ENCODE assay signal across 8 mouse cellular contexts in genomic region chr16:42172476-42172875, GRCm38 (mm10).
DNase-seq lines count a peak whose midpoint lies in the region; ATAC-seq and TF ChIP-seq lines count a peak whose summit lies in the region.

No protein-coding gene starts in this region.

- no peak for TF ChIP-seq POLR2A in testis, adult 2 months (IDR thresholded peaks at IDR 0.05; ENCODE audit: control insufficient read depth, low read depth, low read length)

- H3K36me3 ChIP-seq in midbrain, postnatal 0 days (ENCODE audit: insufficient read depth, low read length), result no peaks in the 10 kb centered on the region
- H3K36me3 ChIP-seq in testis, adult 2 months (ENCODE audit: control insufficient read depth, insufficient read depth, low read length), result no peaks in the 10 kb centered on the region

- ATAC-seq in midbrain, postnatal 0 days (ENCODE audit: low FRiP score), result no peak

- H3K27me3 ChIP-seq in midbrain, postnatal 0 days (ENCODE audit: insufficient read depth, low read length), result no peaks in the 10 kb centered on the region
- no peaks in the 10 kb centered on the region for H3K27me3 ChIP-seq in testis, adult 2 months (ENCODE audit: control insufficient read depth, insufficient read depth, low read length)

- 0 out of 2 replicates have a peak overlapping the region, but pooled peaks have one; percentile 3 for H3K4me2 ChIP-seq in midbrain, postnatal 0 days (ENCODE audit: low read depth, low read length, poor library complexity, severe bottlenecking)

- H3K9me3 ChIP-seq in midbrain, postnatal 0 days (ENCODE audit: low read length), result no peaks in the 10 kb centered on the region

- no peak overlapping the region for H3K9ac ChIP-seq in midbrain, postnatal 0 days (replicated peaks; ENCODE audit: low read length, poor library complexity, severe bottlenecking)

- DNase-seq in heart, postnatal 10 days, result peak; percentile 38 to 64
- DNase-seq in heart, adult 11 months, result no peak
- peak; percentile 82 for DNase-seq in adrenal gland, postnatal 14 days
- DNase-seq in embryo, embryonic 11.5 days (ENCODE audit: low read depth, low spot score), result peak; percentile 50
- DNase-seq in heart, postnatal 36 days, result peak; percentile 39 to 70
- DNase-seq in left cerebral cortex, adult 9 months (ENCODE audit: low spot score in 2 of 2), result peak; percentile 38 to 89
- DNase-seq in midbrain, postnatal 0 days (ENCODE audit: low spot score), result peak; percentile 89

- no peaks in the 10 kb centered on the region for H3K4me1 ChIP-seq in midbrain, postnatal 0 days (ENCODE audit: insufficient read depth, low read length)
- H3K4me1 ChIP-seq in testis, adult 2 months (ENCODE audit: control insufficient read depth, insufficient read depth, low read length), result no peaks in the 10 kb centered on the region

- H3K4me3 ChIP-seq in midbrain, postnatal 0 days (ENCODE audit: low read depth, low read length), result no peak overlapping the region
- no peak overlapping the region; the same call in 1 of the 2 replicates for H3K4me3 ChIP-seq in testis, adult 2 months (ENCODE audit: control insufficient read depth, low read depth, low read length)

- no peak overlapping the region for H3K27ac ChIP-seq in midbrain, postnatal 0 days (ENCODE audit: low read depth, low read length)
- no peak overlapping the region for H3K27ac ChIP-seq in testis, adult 2 months (ENCODE audit: control insufficient read depth, insufficient read depth, low read depth, low read length)

- intact Hi-C loops in heart, postnatal 10 days (cut with DNase I), result no loop called here
- intact Hi-C loops in heart, postnatal 36 days (cut with DNase I), result loop anchor here (5.0 to 10.0 kb wide), 2 partner anchors 610 to 1892 kb away; partner anchors contain the start of gene Gramd1c

- TF ChIP-seq CTCF in midbrain, postnatal 0 days (IDR thresholded peaks at IDR 0.05), result peak; percentile 91
- peak; percentile 65; the same call in 1 of the 2 replicates for TF ChIP-seq CTCF in testis, adult 2 months (IDR thresholded peaks at IDR 0.05; ENCODE audit: control insufficient read depth, insufficient read depth, insufficient replicate concordance, low read depth, low read length)

- WGBS in midbrain, postnatal 0 days, result 23% methylated on average over 11 of the region's 11 CpGs
